Mouse (Mus musculus) neural tube, embryonic 11.5 days (tissue): Measurements from ENCODE around the gene Cox10. TPM values are rescaled to one million over a fixed set of nuclear protein-coding genes. Genes with fewer than 3 reads are reported as not detected.

Experiments
- ATAC-seq: fragments of 200-750 bp; cut with Nextera tagmentation; 2 replicates; pipeline ENCODE4 v1.8.0; 2017; ENCODE audit warnings: moderate number of reproducible peaks, mild to moderate bottlenecking, moderate TSS enrichment, moderate library complexity; ENCODE audit not compliant: insufficient read depth, low FRiP score, low TSS enrichment
- DNase-seq: peaks from one replicate; pipeline ENCODE4 v3.0.0-alpha.2; 2015; ENCODE audit warnings: low spot score
- H3K27ac ChIP-seq: fragments of 300-500 bp; sonication (generic); 2 replicates; pipeline ENCODE4 v1.5.1; 2014; ENCODE audit warnings: low read depth, mild to moderate bottlenecking, low read length
- H3K27me3 ChIP-seq: fragments of 300-500 bp; sonication (generic); 2 replicates; pipeline ENCODE4 v1.6.1; 2014; ENCODE audit warnings: mild to moderate bottlenecking, low read length, mixed read lengths; ENCODE audit not compliant: control insufficient read depth, insufficient read depth
- H3K36me3 ChIP-seq: fragments of 300-500 bp; sonication (generic); 2 replicates; pipeline ENCODE4 v1.6.1; 2014; ENCODE audit warnings: mild to moderate bottlenecking, low read length, moderate library complexity, mixed read lengths; ENCODE audit not compliant: control insufficient read depth, insufficient read depth
- H3K4me1 ChIP-seq: fragments of 300-500 bp; sonication (generic); 2 replicates; pipeline ENCODE4 v1.6.1; 2014; ENCODE audit warnings: low read length, mixed read lengths; ENCODE audit not compliant: control insufficient read depth, insufficient read depth
- H3K4me2 ChIP-seq: fragments of 300-500 bp; sonication (generic); 2 replicates; pipeline ENCODE4 v1.6.1; 2014; ENCODE audit warnings: low read depth, mild to moderate bottlenecking, moderate library complexity
- H3K4me3 ChIP-seq: fragments of 300-500 bp; sonication (generic); 2 replicates; pipeline ENCODE4 v1.5.1; 2014; ENCODE audit warnings: low read depth, low read length
- H3K9ac ChIP-seq: fragments of 300-500 bp; sonication (generic); 2 replicates; pipeline ENCODE4 v1.6.1; 2014; ENCODE audit warnings: mild to moderate bottlenecking, low read length
- H3K9me3 ChIP-seq: fragments of 300-500 bp; sonication (generic); 2 replicates; pipeline ENCODE4 v1.6.1; 2016; ENCODE audit warnings: low read length; ENCODE audit not compliant: control insufficient read depth
- WGBS: fragments of 180-500 bp; shearing (Covaris S2); extraction: QIAGEN DNeasy Blood & Tissue Kit; methylation state at CpG from one replicate; pipeline ENCODE4 v1.1.7; 2014; 5-methylcytosine and 5-hydroxymethylcytosine counted together
- polyA plus RNA-seq: library from polyadenylated mRNA; unstranded; fragments of >200 nt; fragmentation: Nextera tagmentation; extraction: Ambion mirVana; gene quantifications from 2 replicates; pipeline ENCODE4 v1.2.1, GENCODE M21; 2014

Gene Cox10
- polyA plus RNA-seq, 1 experiment from 2014 or later = 29.4 TPM

DNA sequence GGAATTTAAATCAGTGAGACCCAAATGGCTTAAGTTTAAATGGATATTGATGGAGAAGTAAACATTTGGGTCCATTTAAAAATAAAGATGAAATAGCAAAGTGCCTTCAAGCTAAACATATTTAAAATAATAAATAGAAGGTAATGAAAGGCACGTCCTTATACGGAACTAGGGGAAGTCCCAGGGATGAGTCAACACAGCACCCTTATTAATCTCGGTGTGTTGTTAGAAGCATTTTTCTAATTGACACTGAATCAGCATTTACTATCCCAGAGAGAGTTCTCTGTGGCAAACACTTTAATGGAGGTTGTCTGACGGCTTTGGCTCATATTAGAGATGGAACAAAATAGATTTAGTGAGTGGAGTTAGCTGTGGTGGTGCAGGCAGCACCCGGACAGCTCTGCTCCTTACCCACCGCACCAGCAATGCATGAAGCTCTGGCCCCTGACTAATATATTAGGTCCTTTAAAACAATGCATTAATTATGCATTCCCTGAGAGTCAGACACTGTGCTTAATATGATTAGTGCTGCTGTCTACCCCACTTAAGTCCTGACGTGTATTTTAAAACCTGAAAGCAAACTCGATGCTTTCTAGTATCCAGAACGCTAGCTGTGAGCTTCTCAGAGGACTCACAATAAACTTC, 56.7 kb downstream of the Cox10 start:
- Histone ChIP-seq H3K27ac (no peak overlapping the region), H3K9ac (no peak overlapping the region), H3K27me3 (no peaks in the 10 kb centered on the region), H3K4me3 (no peak overlapping the region), H3K9me3 (no peaks in the 10 kb centered on the region), H3K36me3 (no peaks in the 10 kb centered on the region), H3K4me2 (no peak overlapping the region), H3K4me1 (peaks cover 20% of the 10 kb centered on the region)
- 43% methylated on average over 9 of the region's 9 CpGs for WGBS
- ATAC-seq = peak; percentile 69; the same call in 1 of the 2 replicates
- no peak for DNase-seq

DNA sequence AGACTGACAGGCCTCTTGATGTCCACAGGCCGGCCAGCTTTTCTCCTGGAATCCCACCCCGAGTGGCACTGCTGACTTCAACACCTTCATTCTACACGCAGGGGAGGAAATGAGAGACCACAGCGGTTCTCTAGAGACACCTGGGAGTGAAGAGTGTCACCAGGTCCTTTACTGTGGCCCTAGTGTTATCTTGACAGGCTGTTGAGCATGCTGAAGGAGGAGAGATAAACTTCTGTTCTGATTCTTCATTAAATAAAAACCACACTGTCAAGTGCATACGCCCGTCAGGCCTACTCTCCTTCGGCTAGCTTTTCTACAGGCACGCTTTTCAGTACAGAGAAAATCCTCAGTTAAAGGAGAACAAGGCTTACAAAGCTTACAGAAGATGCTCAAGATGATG, 60.0 kb downstream of the Cox10 start:
- WGBS = 84% methylated on average over 8 of the region's 8 CpGs
- ATAC-seq (no peak), DNase-seq (no peak)
- peaks cover 14% of the 10 kb centered on the region for H3K4me1 ChIP-seq
- H3K9ac ChIP-seq = no peak overlapping the region
- no peaks in the 10 kb centered on the region for H3K9me3 ChIP-seq
- no peaks in the 10 kb centered on the region for H3K27me3 ChIP-seq
- H3K4me2 ChIP-seq = no peak overlapping the region
- H3K4me3 ChIP-seq = no peak overlapping the region
- no peak overlapping the region for H3K27ac ChIP-seq
- no peaks in the 10 kb centered on the region for H3K36me3 ChIP-seq

DNA sequence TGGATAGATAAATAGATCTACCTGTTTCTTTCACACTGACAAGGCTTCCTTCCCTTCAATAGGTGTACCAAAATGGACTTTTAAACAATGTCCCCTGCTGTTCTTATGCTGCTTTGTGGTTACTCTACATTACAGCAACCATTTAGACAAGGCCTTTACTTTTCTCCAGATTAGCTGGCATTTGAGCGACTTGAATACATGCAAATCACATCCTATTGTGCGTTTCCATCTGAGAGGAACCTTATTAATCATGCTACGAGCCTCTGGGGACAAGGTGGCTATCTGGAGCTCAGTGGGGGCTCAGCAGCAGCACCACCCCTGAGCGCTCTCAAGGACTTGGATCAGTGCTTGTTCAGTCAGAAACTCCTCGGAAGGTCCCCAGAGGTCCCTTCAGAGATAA, 61.1 kb downstream of the Cox10 start:
- WGBS = 55% methylated on average over 5 of the region's 5 CpGs
- no peak overlapping the region for H3K4me3 ChIP-seq
- H3K9ac ChIP-seq = no peak overlapping the region
- no peaks in the 10 kb centered on the region for H3K27me3 ChIP-seq
- H3K27ac ChIP-seq = no peak overlapping the region
- H3K4me2 ChIP-seq = no peak overlapping the region
- H3K4me1 ChIP-seq = peaks cover 8% of the 10 kb centered on the region
- H3K36me3 ChIP-seq = no peaks in the 10 kb centered on the region
- no peaks in the 10 kb centered on the region for H3K9me3 ChIP-seq
- ATAC-seq = no peak
- no peak for DNase-seq

DNA sequence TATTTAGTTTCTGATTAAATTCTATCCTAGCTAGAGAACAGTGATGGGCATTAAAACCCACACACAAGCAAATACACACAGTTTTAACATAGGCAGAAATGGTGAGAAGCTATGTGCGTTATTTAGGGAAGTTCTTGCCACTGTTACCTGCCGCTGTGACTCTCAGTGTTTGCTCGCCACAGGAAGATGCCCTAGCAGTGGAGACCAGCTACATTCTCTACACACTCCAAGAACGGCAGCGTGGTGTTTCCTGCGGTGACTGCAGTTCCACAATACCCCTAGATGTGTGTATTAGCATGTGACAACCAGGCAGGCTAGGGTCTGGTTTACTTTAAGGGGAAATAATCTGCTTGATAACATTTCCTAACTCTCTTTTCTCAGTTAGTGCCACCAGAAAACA, 64.0 kb downstream of the Cox10 start:
- Histone ChIP-seq H3K9me3 (no peaks in the 10 kb centered on the region), H3K4me3 (no peak overlapping the region), H3K4me2 (no peak overlapping the region), H3K27ac (no peak overlapping the region), H3K9ac (no peak overlapping the region), H3K4me1 (0 out of 2 replicates have a peak, but pooled peaks cover 3% of the 10 kb centered on the region), H3K36me3 (no peaks in the 10 kb centered on the region), H3K27me3 (no peaks in the 10 kb centered on the region)
- WGBS = 86% methylated on average over 6 of the region's 6 CpGs
- DNase-seq (no peak), ATAC-seq (no peak)

DNA sequence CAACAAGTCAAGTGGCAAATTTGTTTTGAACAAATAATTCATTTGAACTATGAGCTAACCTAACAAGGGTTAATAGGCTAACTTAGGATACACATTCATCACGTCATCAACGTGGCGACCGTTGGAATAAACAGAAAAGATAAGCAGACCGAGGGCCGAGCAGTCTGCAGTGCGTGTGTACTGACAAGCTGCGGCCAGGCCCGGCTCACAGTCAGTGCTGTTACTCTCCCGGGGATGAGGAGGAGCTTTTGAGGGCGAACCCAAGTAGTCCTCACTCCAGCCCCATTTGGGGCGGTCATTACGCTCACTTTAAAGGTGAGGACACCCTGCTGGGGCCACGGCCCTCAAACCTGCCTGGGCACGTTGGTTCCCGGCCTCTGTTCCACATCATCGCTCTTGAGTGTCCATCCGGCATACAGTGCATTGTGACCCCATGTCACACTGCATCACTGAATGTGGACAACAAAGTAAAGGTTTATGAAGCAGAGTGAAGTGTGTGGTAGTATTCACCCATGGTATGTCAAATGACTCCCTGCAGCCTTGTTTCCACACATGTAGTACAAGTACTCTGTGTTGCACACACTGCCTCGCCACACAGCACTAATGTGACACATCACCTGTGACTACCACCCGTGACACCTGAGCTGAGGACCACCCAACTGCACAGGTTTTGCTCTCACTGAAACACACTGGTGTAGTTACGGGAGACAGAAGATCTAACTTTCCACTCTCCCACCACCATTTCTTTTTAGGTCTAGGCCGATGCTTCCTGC, 68.4 kb downstream of the Cox10 start:
- Histone ChIP-seq H3K36me3 (no peaks in the 10 kb centered on the region), H3K4me1 (no peaks in the 10 kb centered on the region), H3K27me3 (no peaks in the 10 kb centered on the region), H3K9ac (no peak overlapping the region), H3K4me2 (no peak overlapping the region), H3K9me3 (no peaks in the 10 kb centered on the region), H3K27ac (no peak overlapping the region), H3K4me3 (no peak overlapping the region)
- DNase-seq (no peak), ATAC-seq (no peak)
- 48% methylated on average over 22 of the region's 22 CpGs for WGBS

DNA sequence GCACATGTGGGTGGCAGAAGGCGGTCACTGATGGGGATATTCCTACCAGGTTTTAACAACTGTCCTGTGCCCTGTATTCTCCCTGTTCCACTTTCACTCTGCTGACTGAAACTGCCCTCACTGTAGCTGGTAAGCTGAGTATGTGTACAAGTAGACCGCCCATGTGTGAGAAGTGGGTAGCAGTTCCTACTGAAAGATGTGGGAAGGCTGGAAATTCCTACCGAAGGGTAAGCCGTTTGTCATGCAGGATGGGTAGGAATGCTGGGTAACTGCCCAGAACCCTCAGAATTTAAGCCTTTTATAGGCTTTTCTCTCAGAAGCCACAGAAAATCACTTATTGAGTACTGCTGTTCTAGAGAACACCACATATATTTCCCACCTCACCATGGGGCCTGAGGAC, 75.1 kb downstream of the Cox10 start:
- no peak overlapping the region for H3K27ac ChIP-seq
- no peaks in the 10 kb centered on the region; the same call in 1 of the 2 replicates for H3K4me1 ChIP-seq
- no peak overlapping the region for H3K9ac ChIP-seq
- H3K27me3 ChIP-seq = no peaks in the 10 kb centered on the region
- H3K9me3 ChIP-seq = no peaks in the 10 kb centered on the region
- DNase-seq = no peak
- WGBS = 96% methylated on average over 4 of the region's 4 CpGs
- ATAC-seq = no peak
- H3K4me3 ChIP-seq = no peak overlapping the region
- no peaks in the 10 kb centered on the region for H3K36me3 ChIP-seq
- H3K4me2 ChIP-seq = no peak overlapping the region

DNA sequence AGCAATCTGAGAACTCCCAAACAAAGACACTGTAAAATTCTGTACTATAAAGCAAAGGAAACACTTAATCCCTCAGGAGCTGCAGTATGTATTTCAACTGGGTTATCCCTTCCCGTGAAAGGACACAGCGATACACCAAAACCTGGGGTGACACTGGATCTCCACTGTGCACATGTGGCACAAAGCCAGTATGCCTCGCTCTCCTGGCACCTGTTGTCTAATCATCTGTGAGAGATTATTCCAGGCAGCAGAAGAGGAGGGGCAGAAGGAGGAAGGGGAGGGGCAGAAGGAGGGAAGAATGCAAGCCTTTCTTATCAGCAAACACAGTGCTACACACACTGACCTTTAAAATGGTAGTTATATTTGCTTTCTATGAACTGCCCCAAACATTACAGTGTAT, 75.8 kb downstream of the Cox10 start:
- H3K4me1 ChIP-seq = no peaks in the 10 kb centered on the region; the same call in 1 of the 2 replicates
- ATAC-seq (no peak), DNase-seq (no peak)
- no peak overlapping the region for H3K4me2 ChIP-seq
- H3K4me3 ChIP-seq = no peak overlapping the region
- H3K9ac ChIP-seq = no peak overlapping the region
- no peaks in the 10 kb centered on the region for H3K27me3 ChIP-seq
- no peak overlapping the region for H3K27ac ChIP-seq
- no peaks in the 10 kb centered on the region for H3K9me3 ChIP-seq
- 64% methylated on average over 3 of the region's 3 CpGs for WGBS
- no peaks in the 10 kb centered on the region for H3K36me3 ChIP-seq

DNA sequence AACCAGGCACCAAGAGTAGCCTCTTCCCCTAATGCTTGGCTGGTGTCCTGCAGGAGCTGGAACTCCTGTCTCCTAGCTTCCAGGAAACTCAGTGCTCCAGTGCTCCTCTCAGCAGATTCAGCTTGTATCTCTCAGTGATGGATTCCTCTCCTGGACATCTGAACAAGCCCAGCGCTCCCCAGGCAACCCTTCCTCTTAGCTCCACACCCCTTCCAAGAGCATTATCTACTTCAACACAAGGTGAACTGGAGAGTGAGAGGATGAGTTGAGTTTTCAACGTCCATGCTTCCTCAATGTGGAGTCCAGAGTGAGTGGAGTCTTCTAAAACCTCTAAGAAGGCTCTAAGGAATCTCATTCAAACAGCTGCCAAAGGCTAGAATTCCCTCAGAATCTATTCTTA, 76.6 kb downstream of the Cox10 start:
- no peak overlapping the region for H3K4me2 ChIP-seq

DNA sequence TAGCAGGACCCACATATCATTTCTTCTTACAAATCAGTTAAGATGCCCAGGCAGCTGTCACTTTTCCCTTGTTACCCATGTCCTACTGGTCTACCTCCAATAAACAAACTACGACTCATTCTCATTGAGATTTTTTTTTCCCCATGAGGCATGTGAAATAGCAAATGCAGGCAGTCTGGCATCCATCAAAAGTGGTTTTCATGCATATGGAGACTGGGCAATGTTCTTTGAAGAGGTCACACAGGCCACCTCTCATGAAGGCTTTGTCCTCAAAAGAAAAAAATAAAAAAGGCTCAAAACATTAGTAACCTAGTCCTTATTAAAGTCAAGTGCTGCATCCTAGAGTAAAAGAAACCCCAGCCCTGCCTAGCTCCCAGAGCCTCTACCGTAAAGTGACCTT, 78.2 kb downstream of the Cox10 start:
- Histone ChIP-seq H3K4me1 (no peaks in the 10 kb centered on the region; the same call in 1 of the 2 replicates), H3K4me2 (no peak overlapping the region), H3K27me3 (no peaks in the 10 kb centered on the region), H3K9me3 (no peaks in the 10 kb centered on the region), H3K4me3 (no peak overlapping the region), H3K36me3 (no peaks in the 10 kb centered on the region), H3K9ac (no peak overlapping the region), H3K27ac (no peak overlapping the region)
- ATAC-seq (no peak), DNase-seq (no peak)
- WGBS = 82% methylated on average over 2 of the region's 2 CpGs

More for the DNA sequence above, 76.6 kb downstream of the Cox10 start:
- DNase-seq = no peak
- H3K9ac ChIP-seq = no peak overlapping the region
- no peaks in the 10 kb centered on the region for H3K27me3 ChIP-seq
- 93% methylated on average over 2 of the region's 2 CpGs for WGBS
- H3K9me3 ChIP-seq = no peaks in the 10 kb centered on the region
- no peaks in the 10 kb centered on the region; the same call in 1 of the 2 replicates for H3K4me1 ChIP-seq
- no peak overlapping the region for H3K27ac ChIP-seq
- no peaks in the 10 kb centered on the region for H3K36me3 ChIP-seq
- ATAC-seq = no peak
- H3K4me3 ChIP-seq = no peak overlapping the region
